Mouse (Mus musculus): ENCODE measurements around the gene Ergic1.

DNA sequence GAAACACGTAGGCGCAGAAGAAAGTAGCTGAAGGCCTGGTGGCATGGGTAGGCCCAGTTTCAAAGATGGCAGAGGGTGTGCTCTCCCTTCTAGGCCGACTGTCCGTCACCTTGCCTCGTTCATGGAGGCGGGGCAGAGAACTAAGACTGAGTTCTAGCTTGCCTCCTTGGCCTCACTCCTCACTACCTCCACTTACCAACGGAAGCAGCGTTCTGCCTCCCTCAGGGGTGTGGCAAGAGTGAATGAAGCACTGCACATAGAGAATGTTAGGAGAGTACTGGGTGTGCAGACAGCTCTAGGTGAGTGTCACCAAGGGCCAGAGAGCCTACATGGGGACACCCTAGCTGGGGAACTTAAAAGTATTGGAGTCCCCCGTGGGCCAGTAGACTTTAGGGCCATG lies 21.8 kb downstream of the Ergic1 start:
- TF ChIP-seq CTCF (IDR thresholded peaks at IDR 0.05; ENCODE audit: extremely low read depth, insufficient read length, insufficient replicate concordance, low read depth, low read length) (no peak), POLR2A (IDR thresholded peaks at IDR 0.05; ENCODE audit: low read depth, low read length) (no peak)
